Mouse (Mus musculus) urinary bladder, postnatal 25 days (tissue): Measurements from ENCODE around the gene Fyco1.

Source experiments
- DNase-seq: peaks from one replicate; pipeline ENCODE4 v3.0.0; 2022; ENCODE audit warnings: low spot score

Fyco1 gene

GRCm38 (mm10) chr9:123740799-123741198 lies 110.9 kb downstream of the Fyco1 start:
- no peak for DNase-seq
